Comparison of ENCODE assay signal across 19 mouse cellular contexts in the genomic region with DNA sequence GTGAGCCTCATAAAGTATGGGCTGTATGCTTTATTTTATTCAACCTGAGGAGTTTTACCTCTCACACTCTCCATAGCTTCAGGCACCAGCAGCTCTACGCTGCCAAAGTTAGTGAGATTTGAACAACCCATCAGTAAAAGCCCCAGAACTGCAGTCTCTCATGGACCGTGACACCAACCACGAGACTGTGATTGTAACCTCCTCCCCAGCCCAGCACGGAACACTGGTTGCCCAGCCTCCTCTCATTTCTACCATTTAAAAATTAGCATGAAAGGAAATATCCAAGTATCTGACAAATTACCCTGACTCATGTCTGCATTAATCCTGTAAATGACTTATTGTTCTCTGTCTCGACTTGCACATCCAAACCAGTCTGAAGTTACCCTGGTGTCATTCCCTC. TPM values are rescaled to one million over a fixed set of nuclear protein-coding genes. Genes with fewer than 3 reads are reported as not detected.
A peak's percentile ranks its signal among the peaks of the same experiment; 100 is the strongest.
DNase-seq lines count a peak whose midpoint lies in the region; ATAC-seq and TF ChIP-seq lines count a peak whose summit lies in the region.
"Had no signal": no experiment of that assay in that cellular context is flagged by ENCODE, and none has a peak within 500 bp of the region (broad histone marks: within the 10 kb centered on the region; RNA-seq: fewer than 3 reads in every experiment).

No protein-coding gene starts in this region.

- no peak for DNase-seq in embryonic facial prominence, embryonic 10.5 days (ENCODE audit: low spot score)
- DNase-seq in kidney, postnatal 0 days (ENCODE audit: low spot score), result peak; percentile 20
- no peak for DNase-seq in kidney, adult 2 months
- no peak for DNase-seq in midbrain, embryonic 10.5 days (ENCODE audit: low spot score)
- no peak for DNase-seq in right cerebral cortex, postnatal 25 days
- DNase-seq in gastrocnemius, postnatal 14 days, result no peak
- DNase-seq: cerebellum, adult 9-10 months; heart, adult 2 months; kidney, postnatal 10 days; left cerebral cortex, postnatal 4 days; lung, postnatal 10 days had no signal

- no peaks in the 10 kb centered on the region for H3K9me3 ChIP-seq in embryonic facial prominence, embryonic 13.5 days
- H3K9me3 ChIP-seq in embryonic facial prominence, embryonic 10.5 days, result no peaks in the 10 kb centered on the region
- H3K9me3 ChIP-seq in kidney, postnatal 0 days (replicated peaks; ENCODE audit: low read length), result no peaks in the 10 kb centered on the region
- H3K9me3 ChIP-seq in midbrain, embryonic 10.5 days (replicated peaks), result no peaks in the 10 kb centered on the region

- no peak overlapping the region for H3K9ac ChIP-seq in embryonic facial prominence, embryonic 13.5 days
- no peak overlapping the region for H3K9ac ChIP-seq in kidney, postnatal 0 days (ENCODE audit: low read depth, low read length)
- H3K9ac ChIP-seq: liver, embryonic 14.5 days had no signal

- no peak overlapping the region for H3K4me3 ChIP-seq in embryonic facial prominence, embryonic 13.5 days
- H3K4me3 ChIP-seq in embryonic facial prominence, embryonic 10.5 days, result no peak overlapping the region
- H3K4me3 ChIP-seq in kidney, postnatal 0 days (replicated peaks; ENCODE audit: low read depth, low read length), result no peak overlapping the region
- no peak overlapping the region for H3K4me3 ChIP-seq in kidney, adult 2 months (ENCODE audit: insufficient read depth, low read depth, low read length)
- H3K4me3 ChIP-seq in midbrain, embryonic 10.5 days, result no peak overlapping the region
- H3K4me3 ChIP-seq: heart, adult 2 months had no signal

- intact Hi-C loops in gastrocnemius, postnatal 14 days (cut with DNase I; ENCODE audit: low total_unique reads), result no loop called here

- no peak for TF ChIP-seq POLR2A in kidney, adult 2 months (IDR thresholded peaks at IDR 0.05; ENCODE audit: low read depth, low read length)

- no peaks in the 10 kb centered on the region for H3K36me3 ChIP-seq in embryonic facial prominence, embryonic 13.5 days
- H3K36me3 ChIP-seq in embryonic facial prominence, embryonic 10.5 days (replicated peaks), result no peaks in the 10 kb centered on the region
- no peaks in the 10 kb centered on the region for H3K36me3 ChIP-seq in kidney, postnatal 0 days (ENCODE audit: insufficient read depth, low read length)
- H3K36me3 ChIP-seq in kidney, adult 2 months (ENCODE audit: control insufficient read depth, insufficient read depth, low read length), result no peaks in the 10 kb centered on the region
- no peaks in the 10 kb centered on the region for H3K36me3 ChIP-seq in midbrain, embryonic 10.5 days

- peaks cover 26% of the 10 kb centered on the region for H3K4me1 ChIP-seq in embryonic facial prominence, embryonic 13.5 days
- H3K4me1 ChIP-seq in embryonic facial prominence, embryonic 10.5 days, result peaks cover 12% of the 10 kb centered on the region
- 0 out of 2 replicates have a peak, but pooled peaks cover 4% of the 10 kb centered on the region for H3K4me1 ChIP-seq in kidney, postnatal 0 days (replicated peaks; ENCODE audit: insufficient read depth, low read length)
- no peaks in the 10 kb centered on the region for H3K4me1 ChIP-seq in kidney, adult 2 months (ENCODE audit: control insufficient read depth, insufficient read depth, low read length)
- H3K4me1 ChIP-seq in midbrain, embryonic 10.5 days, result peaks cover 22% of the 10 kb centered on the region

- peak overlapping the region; percentile 85 for H3K27ac ChIP-seq in embryonic facial prominence, embryonic 13.5 days
- no peak overlapping the region; the same call in 1 of the 2 replicates for H3K27ac ChIP-seq in embryonic facial prominence, embryonic 10.5 days (replicated peaks)
- H3K27ac ChIP-seq in kidney, postnatal 0 days, result no peak overlapping the region
- no peak overlapping the region for H3K27ac ChIP-seq in kidney, adult 2 months (ENCODE audit: insufficient read depth, low read depth, low read length)
- peak overlapping the region; percentile 74 for H3K27ac ChIP-seq in midbrain, embryonic 10.5 days (replicated peaks)
- H3K27ac ChIP-seq: heart, adult 2 months; liver, embryonic 14.5 days had no signal

- no peak for TF ChIP-seq CTCF in kidney, postnatal 0 days (IDR thresholded peaks at IDR 0.05; ENCODE audit: low read depth)
- TF ChIP-seq CTCF in kidney, adult 2 months (conservative IDR thresholded peaks at IDR 0.05; ENCODE audit: insufficient read depth, insufficient read length, low read depth, low read length), result no peak

- no peaks in the 10 kb centered on the region for H3K27me3 ChIP-seq in embryonic facial prominence, embryonic 13.5 days
- no peaks in the 10 kb centered on the region for H3K27me3 ChIP-seq in embryonic facial prominence, embryonic 10.5 days (replicated peaks; ENCODE audit: low read depth, poor library complexity, severe bottlenecking)
- no peaks in the 10 kb centered on the region for H3K27me3 ChIP-seq in kidney, postnatal 0 days (ENCODE audit: insufficient read depth, low read length)
- H3K27me3 ChIP-seq in kidney, adult 2 months (replicated peaks; ENCODE audit: control insufficient read depth, insufficient read depth, low read length), result no peaks in the 10 kb centered on the region
- H3K27me3 ChIP-seq in midbrain, embryonic 10.5 days (ENCODE audit: low read depth, poor library complexity, severe bottlenecking), result peaks cover 18% of the 10 kb centered on the region; the same call in 1 of the 2 replicates

- peak overlapping the region; percentile 33 for H3K4me2 ChIP-seq in embryonic facial prominence, embryonic 13.5 days
- H3K4me2 ChIP-seq in kidney, postnatal 0 days (ENCODE audit: low read length), result no peak overlapping the region

- no peak for ATAC-seq in embryonic facial prominence, embryonic 13.5 days (ENCODE audit: insufficient number of reproducible peaks, insufficient read depth, low FRiP score, low TSS enrichment, low read depth)
- ATAC-seq in kidney, postnatal 0 days (replicated peaks; ENCODE audit: low FRiP score, low read depth), result 0 out of 2 replicates have a peak, but pooled peaks have one; percentile 17
- ATAC-seq in neutrophil, adult 5-6 weeks (ENCODE audit: extremely low read depth, insufficient number of reproducible peaks, low FRiP score, poor library complexity, severe bottlenecking), result peak; percentile 80

- WGBS in embryonic facial prominence, embryonic 13.5 days, result 34% methylated on average over 5 of the region's 5 CpGs
- 73% methylated on average over 5 of the region's 5 CpGs for WGBS in embryonic facial prominence, embryonic 10.5 days
- 32% methylated on average over 5 of the region's 5 CpGs for WGBS in kidney, postnatal 0 days
- WGBS in kidney, adult 2 months, result 32% methylated on average over 5 of the region's 5 CpGs
- 67% methylated on average over 5 of the region's 5 CpGs for WGBS in midbrain, embryonic 10.5 days

RNA-seq across cellular contexts. Expression of a gene that starts 23.2 kb away (rescaled TPM):
- polyA plus RNA-seq in embryonic facial prominence, embryonic 13.5 days (2015; fragmentation: Nextera tagmentation; extraction: Ambion mirVana), result 20.7 and 25.5 TPM in 2 replicates
- polyA plus RNA-seq in embryonic facial prominence, embryonic 10.5 days (2016; fragmentation: Nextera tagmentation; extraction: Ambion mirVana), result 4.1 TPM in 2 replicates
- polyA plus RNA-seq in kidney, postnatal 0 days (2015; fragmentation: Nextera tagmentation; extraction: Ambion mirVana), result 12.2 and 12.4 TPM in 2 replicates
- polyA plus RNA-seq in kidney, adult 2 months (2012; rRNA removed), result 8.3 and 8.9 TPM in 2 replicates
- polyA plus RNA-seq in midbrain, embryonic 10.5 days (2016; fragmentation: Nextera tagmentation; extraction: Ambion mirVana), result 4.1 and 6.6 TPM in 2 replicates
- 43.8 and 49.6 TPM in 2 replicates for total RNA-seq in neutrophil, adult 5-6 weeks (2017)
- 1 to 10 TPM; 5.9 to 6.4 TPM for total RNA-seq in gastrocnemius, postnatal 14 days (2021)

RNA-seq across cellular contexts. Expression of a gene that starts 58.1 kb away (rescaled TPM):
- polyA plus RNA-seq in embryonic facial prominence, embryonic 13.5 days (2015; fragmentation: Nextera tagmentation; extraction: Ambion mirVana), result not detected in 2 replicates
- not detected in 2 replicates for polyA plus RNA-seq in embryonic facial prominence, embryonic 10.5 days (2016; fragmentation: Nextera tagmentation; extraction: Ambion mirVana)
- polyA plus RNA-seq in kidney, postnatal 0 days (2015; fragmentation: Nextera tagmentation; extraction: Ambion mirVana), result not detected in 2 replicates
- 0.09 TPM in 1 of 2 replicates, not detected in the other for polyA plus RNA-seq in kidney, adult 2 months (2012; rRNA removed)
- polyA plus RNA-seq in midbrain, embryonic 10.5 days (2016; fragmentation: Nextera tagmentation; extraction: Ambion mirVana), result not detected in 2 replicates
- not detected in 2 replicates for total RNA-seq in neutrophil, adult 5-6 weeks (2017)
- total RNA-seq in gastrocnemius, postnatal 14 days (2021), result not detected
- total RNA-seq: adrenal gland, adult 18-20 months; heart, adult 2 months; layer of hippocampus, postnatal 10 days; left cerebral cortex, postnatal 4 days; monocyte, adult 5-6 weeks had no signal
- polyA plus RNA-seq: heart, adult 2 months; stomach, embryonic 14.5 days; thymus, postnatal 0 days had no signal

Comparison
In these comparisons a context has a peak if more than half of its experiments do, and no peak if none do; other contexts are left out.
1. H3K27ac ChIP-seq: peak in embryonic facial prominence, embryonic 13.5 days (single experiment) and midbrain, embryonic 10.5 days (single experiment); none in embryonic facial prominence, embryonic 10.5 days (single experiment), kidney, postnatal 0 days (single experiment) and kidney, adult 2 months (single experiment).